In the genomic region with DNA sequence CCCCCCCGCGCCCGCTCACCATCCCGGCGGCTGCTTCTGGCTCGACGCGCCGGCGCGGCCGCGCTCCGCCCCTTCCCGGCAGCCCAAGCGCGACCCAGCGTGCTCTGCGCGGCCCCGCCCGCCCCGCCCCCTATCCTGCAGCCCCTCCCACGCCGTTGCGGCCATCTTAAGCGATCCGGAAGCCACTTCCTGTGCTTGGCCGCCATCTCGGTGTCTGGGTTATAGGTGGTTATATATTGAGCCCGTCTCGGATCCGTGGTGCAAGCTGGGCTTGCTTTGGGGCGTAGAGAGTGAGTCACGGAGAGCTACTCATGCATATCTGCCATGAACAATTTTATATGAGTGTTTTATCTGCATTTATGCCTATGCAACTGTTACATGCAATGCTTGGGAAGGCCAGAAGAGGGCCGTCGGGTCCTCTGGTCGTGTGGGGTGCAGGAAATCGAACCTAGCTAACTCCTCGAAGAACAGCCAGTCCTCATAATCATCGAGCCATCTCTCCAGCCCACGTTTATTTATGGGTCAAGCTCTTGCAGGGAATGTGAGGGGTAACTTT, we compare ENCODE assay signal across 8 mouse cellular contexts. TPM values are rescaled to one million over a fixed set of nuclear protein-coding genes. Genes with fewer than 3 reads are reported as not detected.
DNase-seq lines count a peak whose midpoint lies in the region; ATAC-seq and TF ChIP-seq lines count a peak whose summit lies in the region.

Gene Elob (minus strand): TSS at position 73 of the 556 bp plus-strand sequence.

- H3K27ac ChIP-seq in forebrain, embryonic 13.5 days = peak within 1 kb of the TSS; percentile 95
- peak within 1 kb of the TSS; percentile 83 for H3K27ac ChIP-seq in liver, postnatal 0 days (ENCODE audit: low read depth)
- peak within 1 kb of the TSS; percentile 93 for H3K27ac ChIP-seq in neural tube, embryonic 14.5 days (ENCODE audit: low read depth, low read length)

- ATAC-seq in forebrain, embryonic 13.5 days = peak; percentile 96
- ATAC-seq in liver, postnatal 0 days = peak; percentile 97
- peak; percentile 95 for ATAC-seq in neural tube, embryonic 14.5 days (ENCODE audit: low read depth)

- H3K36me3 ChIP-seq in E14TG2a.4 (ENCODE audit: insufficient read depth, low read length) = peaks cover 36% of the 10 kb centered on the region
- peaks cover 32% of the 10 kb centered on the region for H3K36me3 ChIP-seq in forebrain, embryonic 13.5 days (ENCODE audit: poor library complexity, severe bottlenecking)
- H3K36me3 ChIP-seq in liver, postnatal 0 days (replicated peaks; ENCODE audit: insufficient read depth, low read length) = peaks cover 27% of the 10 kb centered on the region
- H3K36me3 ChIP-seq in neural tube, embryonic 14.5 days (ENCODE audit: control insufficient read depth, insufficient read depth, low read length) = peaks cover 23% of the 10 kb centered on the region

- H3K9ac ChIP-seq in forebrain, embryonic 13.5 days = peak within 1 kb of the TSS; percentile 91
- H3K9ac ChIP-seq in liver, postnatal 0 days (replicated peaks) = peak within 1 kb of the TSS; percentile 86
- H3K9ac ChIP-seq in neural tube, embryonic 14.5 days (replicated peaks; ENCODE audit: low read depth, low read length) = peak within 1 kb of the TSS; percentile 81

- H3K27me3 ChIP-seq in E14TG2a.4 (ENCODE audit: insufficient read depth, low read length) = peaks cover 5% of the 10 kb centered on the region
- peaks cover 32% of the 10 kb centered on the region for H3K27me3 ChIP-seq in forebrain, embryonic 13.5 days
- H3K27me3 ChIP-seq in liver, postnatal 0 days (ENCODE audit: insufficient read depth, low read length) = peaks cover 4% of the 10 kb centered on the region; the same call in 1 of the 2 replicates
- peaks cover 3% of the 10 kb centered on the region; the same call in 1 of the 2 replicates for H3K27me3 ChIP-seq in neural tube, embryonic 14.5 days (ENCODE audit: control insufficient read depth, insufficient read depth, low read length)

- DNase-seq in c-Kit-positive CD71-positive TER-119-positive erythroid progenitor cells, embryonic 14.5 days (ENCODE audit: low spot score) = peak; percentile 81
- peak; percentile 89 to 91 for DNase-seq in heart, postnatal 10 days
- DNase-seq in large intestine, adult 2 months (ENCODE audit: low read depth, low spot score) = no peak
- DNase-seq in liver, postnatal 0 days = peak; percentile 92
- DNase-seq in testis, postnatal 10 days (ENCODE audit: low spot score) = peak; percentile 89

- TF ChIP-seq EP300 in liver, postnatal 0 days (IDR thresholded peaks at IDR 0.05; ENCODE audit: low read depth) = no peak

- peak; percentile 71 for TF ChIP-seq CTCF in E14TG2a.4 (conservative IDR thresholded peaks at IDR 0.05; ENCODE audit: low read length)
- TF ChIP-seq CTCF in liver, postnatal 0 days (IDR thresholded peaks at IDR 0.05; ENCODE audit: low read depth) = peak; percentile 76

- peak within 1 kb of the TSS; percentile 92 for H3K4me3 ChIP-seq in E14TG2a.4 (replicated peaks; ENCODE audit: low read length)
- H3K4me3 ChIP-seq in forebrain, embryonic 13.5 days = peak within 1 kb of the TSS; percentile 92
- peak within 1 kb of the TSS; percentile 86 for H3K4me3 ChIP-seq in liver, postnatal 0 days (ENCODE audit: low read depth, low read length)
- H3K4me3 ChIP-seq in neural tube, embryonic 14.5 days (ENCODE audit: low read depth, low read length) = peak within 1 kb of the TSS; percentile 77

- H3K4me1 ChIP-seq in E14TG2a.4 (replicated peaks; ENCODE audit: low read depth, low read length) = peaks cover 49% of the 10 kb centered on the region
- peaks cover 24% of the 10 kb centered on the region for H3K4me1 ChIP-seq in forebrain, embryonic 13.5 days
- H3K4me1 ChIP-seq in liver, postnatal 0 days (ENCODE audit: insufficient read depth) = peaks cover 15% of the 10 kb centered on the region
- peaks cover 16% of the 10 kb centered on the region for H3K4me1 ChIP-seq in neural tube, embryonic 14.5 days (ENCODE audit: control insufficient read depth, insufficient read depth, low read length)

- peak within 1 kb of the TSS; percentile 87 for H3K4me2 ChIP-seq in forebrain, embryonic 13.5 days
- peak within 1 kb of the TSS; percentile 89 for H3K4me2 ChIP-seq in liver, postnatal 0 days (ENCODE audit: low read depth, low read length)
- H3K4me2 ChIP-seq in neural tube, embryonic 14.5 days (ENCODE audit: low read depth, low read length) = peak within 1 kb of the TSS; percentile 68

- WGBS in forebrain, embryonic 13.5 days = 3% methylated on average over 30 of the region's 42 CpGs
- WGBS in large intestine, adult 2 months = under 1% methylated on average over 31 of the region's 42 CpGs
- under 1% methylated on average over 22 of the region's 42 CpGs for WGBS in liver, postnatal 0 days (ENCODE audit: insufficient replicate concordance)
- WGBS in neural tube, embryonic 14.5 days = under 1% methylated on average over 19 of the region's 42 CpGs

- intact Hi-C loops in heart, postnatal 10 days (cut with DNase I) = loop anchor here (1.0 to 2.0 kb wide), 2 partner anchors 25 to 58 kb away; partner anchors contain the start of gene Flywch1

- peaks cover 4% of the 10 kb centered on the region; the same call in 1 of the 2 replicates for H3K9me3 ChIP-seq in E14TG2a.4 (ENCODE audit: low read length)
- H3K9me3 ChIP-seq in forebrain, embryonic 13.5 days (replicated peaks) = no peaks in the 10 kb centered on the region
- no peaks in the 10 kb centered on the region; the same call in 1 of the 2 replicates for H3K9me3 ChIP-seq in liver, postnatal 0 days (ENCODE audit: low read length)
- no peaks in the 10 kb centered on the region for H3K9me3 ChIP-seq in neural tube, embryonic 14.5 days (ENCODE audit: control insufficient read depth, low read length)

RNA-seq across cellular contexts. Expression of gene Elob, which starts in this region (rescaled TPM):
- polyA plus RNA-seq in forebrain, embryonic 13.5 days (2015; fragmentation: Nextera tagmentation; extraction: Ambion mirVana) = 1,249 and 1,327 TPM in 2 replicates
- 100 to 1,000 TPM; 379 to 407 TPM for total RNA-seq in heart, postnatal 10 days (2021)
- 771 and 864 TPM in 2 replicates for polyA plus RNA-seq in large intestine, adult 2 months (2012; rRNA removed)
- polyA plus RNA-seq in liver, postnatal 0 days (2015; fragmentation: Nextera tagmentation; extraction: Ambion mirVana) = 458 and 460 TPM in 2 replicates
- polyA plus RNA-seq in neural tube, embryonic 14.5 days (2014; fragmentation: Nextera tagmentation; extraction: Ambion mirVana) = 1,182 and 1,322 TPM in 2 replicates
